Mouse (Mus musculus) intestine, postnatal 0 days (tissue): ENCODE data around the gene Il23a. TPM values are rescaled to one million over a fixed set of nuclear protein-coding genes. Genes with fewer than 3 reads are reported as not detected.
"Not testable (repeated sequence)": the region's sequence is repeated elsewhere in the genome, so short reads cannot be mapped to it uniquely, and the experiment has no call there.

Experiments used
- ATAC-seq: fragments of 200-750 bp; cut with Nextera tagmentation; 2 replicates; pipeline ENCODE4 v1.8.0; 2017; ENCODE audit warnings: mild to moderate bottlenecking, moderate TSS enrichment, moderate library complexity
- H3K27ac ChIP-seq: fragments of 300-500 bp; sonication (generic); 2 replicates; pipeline ENCODE4 v1.5.1; 2014; ENCODE audit warnings: mild to moderate bottlenecking, low read depth, low read length, moderate library complexity
- H3K27me3 ChIP-seq: fragments of 300-500 bp; sonication (generic); replicated peaks from 2 replicates; pipeline ENCODE4 v1.6.1; 2014; ENCODE audit warnings: low read length, mixed read lengths; ENCODE audit not compliant: control insufficient read depth, insufficient read depth
- H3K36me3 ChIP-seq: fragments of 300-500 bp; sonication (generic); 2 replicates; pipeline ENCODE4 v1.6.1; 2014; ENCODE audit warnings: mild to moderate bottlenecking, moderate library complexity; ENCODE audit not compliant: control insufficient read depth, insufficient read depth
- H3K4me1 ChIP-seq: fragments of 300-500 bp; sonication (generic); replicated peaks from 2 replicates; pipeline ENCODE4 v1.6.1; 2014; ENCODE audit warnings: antibody characterized with exemption, low read length, mixed read lengths; ENCODE audit not compliant: control insufficient read depth, insufficient read depth
- H3K4me2 ChIP-seq: fragments of 300-500 bp; sonication (generic); replicated peaks from 2 replicates; pipeline ENCODE4 v1.6.1; 2014; ENCODE audit warnings: low read depth, mild to moderate bottlenecking, moderate library complexity
- H3K4me3 ChIP-seq: fragments of 300-500 bp; sonication (generic); 2 replicates; pipeline ENCODE4 v1.5.1; 2014; ENCODE audit warnings: low read depth, low read length
- H3K9ac ChIP-seq: fragments of 300-500 bp; sonication (generic); 2 replicates; pipeline ENCODE4 v1.6.1; 2014; ENCODE audit warnings: mild to moderate bottlenecking, low read depth, low read length
- H3K9me3 ChIP-seq: fragments of 300-500 bp; sonication (generic); 2 replicates; pipeline ENCODE4 v1.6.1; 2016; ENCODE audit warnings: mixed run types; ENCODE audit not compliant: control insufficient read depth
- CTCF ChIP-seq: sonication (generic); IDR thresholded peaks from 2 replicates; pipeline ENCODE4 v1.5.1; 2016; ENCODE audit warnings: low read depth, mild to moderate bottlenecking, control low read depth, antibody characterized with exemption, moderate library complexity
- WGBS: fragments of 180-500 bp; shearing (Covaris S2); extraction: QIAGEN DNeasy Blood & Tissue Kit; methylation state at CpG from one replicate; pipeline ENCODE4 v1.1.7; 2014; 5-methylcytosine and 5-hydroxymethylcytosine counted together
- polyA plus RNA-seq: library from polyadenylated mRNA; unstranded; fragments of >200 nt; fragmentation: Nextera tagmentation; extraction: Ambion mirVana; gene quantifications from 2 replicates; pipeline ENCODE4 v1.2.1, GENCODE M21; 2015

Il23a gene
- polyA plus RNA-seq, 1 experiment from 2014 or later, result 0.22 TPM

DNA sequence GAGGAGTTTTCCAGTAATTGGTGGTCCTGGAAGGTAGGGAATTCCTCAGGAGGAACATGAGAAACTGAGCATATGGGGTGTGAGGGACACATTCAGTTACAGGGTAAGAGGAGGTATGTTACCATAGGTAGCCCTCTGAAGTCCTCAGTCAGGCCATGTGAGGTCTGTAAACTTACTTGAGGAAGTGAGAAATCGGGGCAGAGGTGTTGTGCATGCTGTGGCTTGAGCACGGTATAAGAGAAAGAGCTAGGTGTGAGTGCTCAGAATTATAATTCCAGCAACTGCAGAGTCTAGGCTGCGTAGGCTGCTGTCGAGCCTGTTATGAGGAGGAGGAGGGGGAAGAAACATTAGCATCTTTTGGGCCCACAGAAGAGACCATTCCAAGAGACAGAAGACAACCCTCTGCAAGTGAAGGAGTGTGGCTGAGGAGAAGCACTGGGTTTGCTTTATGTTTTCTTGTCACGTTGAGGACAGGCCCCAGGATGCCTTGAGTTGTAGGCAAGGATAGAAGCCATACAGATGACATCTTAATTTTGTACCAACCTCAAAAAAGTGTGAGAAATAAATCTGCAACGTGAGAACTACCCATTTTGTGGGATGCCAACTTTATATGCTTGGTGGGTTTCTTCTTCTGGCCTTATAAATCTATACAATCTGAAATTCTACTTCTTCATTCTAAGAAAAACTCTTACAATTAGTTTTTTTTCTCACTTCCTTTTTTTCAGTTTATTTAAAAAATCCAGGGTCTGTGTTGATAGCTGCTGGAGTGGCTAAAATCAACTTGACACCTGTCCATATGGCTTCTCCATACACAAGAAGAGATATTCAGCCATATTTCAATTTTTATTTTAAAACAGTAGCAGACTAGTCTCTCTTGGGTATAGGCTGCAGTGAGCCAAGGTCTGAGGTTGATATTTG is 34.9 kb downstream of the Il23a start:
- Histone ChIP-seq H3K36me3 (no peaks in the 10 kb centered on the region), H3K9ac (no peak overlapping the region), H3K4me3 (no peak overlapping the region), H3K9me3 (no peaks in the 10 kb centered on the region), H3K27ac (no peak overlapping the region), H3K4me1 (no peaks in the 10 kb centered on the region), H3K4me2 (no peak overlapping the region), H3K27me3 (no peaks in the 10 kb centered on the region)
- WGBS, result 80% methylated on average over 6 of the region's 6 CpGs
- no peak for ATAC-seq
- TF ChIP-seq CTCF, result no peak

DNA sequence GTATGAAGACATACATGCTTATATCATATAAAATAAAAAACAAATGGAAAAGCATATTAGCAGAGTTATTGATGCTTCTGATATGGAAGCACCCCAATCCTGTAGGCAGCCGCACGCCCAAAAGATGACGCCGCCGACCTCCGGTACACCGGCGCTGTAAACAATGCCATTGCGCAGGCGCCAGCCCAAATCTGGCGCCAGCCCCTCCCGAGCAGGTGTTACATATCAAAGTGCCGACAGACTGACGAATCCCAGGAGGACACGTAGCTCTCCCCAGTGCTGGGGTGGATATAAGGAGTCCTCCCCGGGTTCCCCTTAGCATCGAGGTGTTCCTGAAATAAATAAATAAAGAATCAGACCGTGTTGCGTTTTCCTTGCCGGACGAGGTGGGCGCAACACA is 36.3 kb downstream of the Il23a start:
- H3K4me1 ChIP-seq, result no peaks in the 10 kb centered on the region
- H3K27me3 ChIP-seq, result no peaks in the 10 kb centered on the region
- H3K36me3 ChIP-seq, result no peaks in the 10 kb centered on the region
- ATAC-seq, result no peak
- no peak overlapping the region for H3K4me3 ChIP-seq
- 74% methylated on average over 22 of the region's 22 CpGs for WGBS
- H3K4me2 ChIP-seq, result no peak overlapping the region
- TF ChIP-seq CTCF, result no peak
- no peak overlapping the region for H3K9ac ChIP-seq
- H3K27ac ChIP-seq, result no peak overlapping the region
- no peaks in the 10 kb centered on the region for H3K9me3 ChIP-seq

DNA sequence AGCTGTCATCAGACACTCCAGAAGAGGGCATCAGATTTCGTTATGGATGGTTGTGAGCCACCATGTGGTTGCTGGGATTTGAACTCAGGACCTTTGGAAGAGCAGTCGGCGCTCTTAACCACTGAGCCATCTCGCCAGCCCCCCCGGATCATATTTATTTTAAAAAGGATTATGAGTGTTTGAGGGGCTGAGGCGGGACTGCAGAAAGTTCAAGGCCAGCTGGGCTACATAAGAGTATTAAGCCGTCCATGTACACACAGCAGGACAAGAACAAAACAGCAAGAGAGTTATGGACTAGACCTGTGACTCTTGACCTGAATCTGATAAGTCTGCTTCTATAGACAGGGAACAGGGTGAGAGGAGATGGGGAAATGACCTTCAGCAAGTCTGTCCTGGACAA is 38.2 kb downstream of the Il23a start:
- not testable (repeated sequence) for H3K27me3 ChIP-seq, H3K4me1 ChIP-seq, H3K27ac ChIP-seq, H3K9me3 ChIP-seq, H3K36me3 ChIP-seq, H3K9ac ChIP-seq, ATAC-seq, H3K4me3 ChIP-seq, H3K4me2 ChIP-seq
- 81% methylated on average over 7 of the region's 7 CpGs for WGBS

DNA sequence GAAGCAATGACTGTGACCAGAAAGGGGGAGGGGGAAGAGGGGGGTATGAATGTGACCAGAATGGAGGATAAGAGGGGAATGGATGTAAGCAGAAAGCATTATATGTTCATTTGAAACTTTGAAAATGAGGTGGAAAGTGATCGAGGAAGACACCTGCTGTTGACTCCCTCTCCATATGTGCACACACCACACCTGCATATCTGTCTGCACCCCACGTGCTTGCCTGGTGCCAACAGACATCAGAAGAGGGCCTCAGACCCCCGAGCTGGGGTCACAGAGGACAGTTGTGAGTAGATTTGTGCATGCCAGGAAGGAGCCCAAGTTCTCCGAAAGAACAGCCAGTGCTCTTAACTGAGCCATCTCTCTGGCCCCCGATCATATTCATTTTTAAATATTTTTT is 38.6 kb downstream of the Il23a start:
- Histone ChIP-seq H3K4me3 (no peak overlapping the region), H3K27ac (no peak overlapping the region), H3K27me3 (no peaks in the 10 kb centered on the region), H3K9me3 (no peaks in the 10 kb centered on the region), H3K4me1 (no peaks in the 10 kb centered on the region), H3K9ac (no peak overlapping the region), H3K4me2 (no peak overlapping the region), H3K36me3 (no peaks in the 10 kb centered on the region)
- ATAC-seq, result no peak
- WGBS, result 86% methylated on average over 5 of the region's 5 CpGs
- TF ChIP-seq CTCF, result no peak

DNA sequence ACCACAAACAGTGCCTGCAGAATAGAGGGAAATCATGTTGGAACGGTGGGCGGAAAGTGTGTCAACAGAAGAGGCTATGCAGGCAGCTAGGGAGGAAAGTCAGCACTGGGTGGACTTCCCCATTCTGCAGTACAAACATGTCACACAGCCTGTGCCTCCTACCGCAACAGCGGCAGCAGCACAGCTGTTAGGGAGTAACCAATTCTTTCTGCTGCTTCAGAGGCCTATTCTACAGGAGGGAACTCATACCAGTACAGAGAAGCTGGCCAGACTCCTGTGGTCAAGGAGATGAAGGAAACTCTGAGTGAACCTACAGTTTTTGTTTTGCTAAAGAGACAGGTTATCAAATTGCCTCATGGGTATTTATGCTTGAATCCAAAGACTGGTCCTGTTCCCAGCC is 39.6 kb downstream of the Il23a start:
- Histone ChIP-seq H3K36me3 (no peaks in the 10 kb centered on the region), H3K9me3 (no peaks in the 10 kb centered on the region), H3K27ac (no peak overlapping the region), H3K27me3 (no peaks in the 10 kb centered on the region), H3K4me2 (no peak overlapping the region), H3K9ac (no peak overlapping the region), H3K4me3 (no peak overlapping the region), H3K4me1 (no peaks in the 10 kb centered on the region)
- no peak for TF ChIP-seq CTCF
- no peak for ATAC-seq
- 67% methylated on average over 4 of the region's 4 CpGs for WGBS

DNA sequence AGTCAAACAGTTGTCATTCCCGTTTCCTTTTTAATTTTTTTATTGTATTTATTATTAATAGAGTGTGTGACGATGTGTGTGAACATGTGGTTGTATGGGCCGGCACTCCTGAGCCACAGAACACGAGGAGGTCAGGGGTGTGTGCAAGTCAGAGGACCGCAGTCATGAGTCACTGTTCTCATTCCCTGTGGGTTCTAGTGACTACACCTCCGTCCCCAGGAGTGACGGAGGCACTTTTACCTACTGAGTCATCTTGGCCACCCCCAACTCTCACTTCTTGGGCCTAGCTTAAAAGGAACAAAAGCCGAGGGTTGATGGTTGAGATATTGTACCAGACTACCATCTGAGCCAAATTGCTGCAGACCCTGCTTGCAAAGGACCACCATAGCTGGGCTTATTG is 42.2 kb downstream of the Il23a start:
- WGBS, result 82% methylated on average over 8 of the region's 8 CpGs
- Histone ChIP-seq H3K4me2 (no peak overlapping the region), H3K27me3 (no peaks in the 10 kb centered on the region), H3K27ac (no peak overlapping the region), H3K9ac (no peak overlapping the region), H3K9me3 (no peaks in the 10 kb centered on the region), H3K4me1 (no peaks in the 10 kb centered on the region), H3K36me3 (peaks cover 12% of the 10 kb centered on the region), H3K4me3 (no peak overlapping the region)
- ATAC-seq, result no peak
- TF ChIP-seq CTCF, result no peak
